Mouse (Mus musculus) hindbrain, postnatal 0 days (tissue): Measurements from ENCODE around the gene Dgcr8. TPM values are rescaled to one million over a fixed set of nuclear protein-coding genes. Genes with fewer than 3 reads are reported as not detected.

Experiments used
- ATAC-seq: fragments of 200-750 bp; cut with Nextera tagmentation; 2 replicates; pipeline ENCODE4 v1.8.0; 2017; ENCODE audit warnings: mild to moderate bottlenecking, moderate TSS enrichment, moderate library complexity
- DNase-seq: peaks from one replicate; pipeline ENCODE4 v3.0.0-alpha.2; 2015; ENCODE audit warnings: low spot score
- H3K27ac ChIP-seq: fragments of 300-500 bp; sonication (generic); 2 replicates; pipeline ENCODE4 v1.5.1; 2014; ENCODE audit warnings: mild to moderate bottlenecking
- H3K27me3 ChIP-seq: fragments of 300-500 bp; sonication (generic); 2 replicates; pipeline ENCODE4 v1.6.1; 2014; ENCODE audit warnings: low read length, mixed read lengths; ENCODE audit not compliant: insufficient read depth
- H3K36me3 ChIP-seq: fragments of 300-500 bp; sonication (generic); 2 replicates; pipeline ENCODE4 v1.6.1; 2014; ENCODE audit warnings: low read length, mixed read lengths; ENCODE audit not compliant: insufficient read depth
- H3K4me1 ChIP-seq: fragments of 300-500 bp; sonication (generic); 2 replicates; pipeline ENCODE4 v1.6.1; 2014; ENCODE audit warnings: antibody characterized with exemption, low read length, mixed read lengths; ENCODE audit not compliant: insufficient read depth
- H3K4me2 ChIP-seq: fragments of 300-500 bp; sonication (generic); 2 replicates; pipeline ENCODE4 v1.6.1; 2014; ENCODE audit warnings: low read depth, mild to moderate bottlenecking, low read length, moderate library complexity, mixed read lengths
- H3K4me3 ChIP-seq: fragments of 300-500 bp; sonication (generic); 2 replicates; pipeline ENCODE4 v1.5.1; 2014; ENCODE audit warnings: low read length
- H3K9ac ChIP-seq: fragments of 300-500 bp; sonication (generic); replicated peaks from 2 replicates; pipeline ENCODE4 v1.6.1; 2014; ENCODE audit warnings: mild to moderate bottlenecking, low read length, moderate library complexity, mixed read lengths
- H3K9me3 ChIP-seq: fragments of 300-500 bp; sonication (generic); 2 replicates; pipeline ENCODE4 v1.6.1; 2016; ENCODE audit warnings: low read length, mixed read lengths
- CTCF ChIP-seq: IDR thresholded peaks from 2 replicates; pipeline ENCODE4 v1.5.1; 2016; ENCODE audit warnings: antibody characterized with exemption, control low read depth, low read depth
- WGBS: fragments of 180-500 bp; shearing (Covaris S2); extraction: QIAGEN DNeasy Blood & Tissue Kit; methylation state at CpG from one replicate; pipeline ENCODE4 v1.1.7; 2014; 5-methylcytosine and 5-hydroxymethylcytosine counted together
- polyA plus RNA-seq: library from polyadenylated mRNA; unstranded; fragments of >200 nt; fragmentation: Nextera tagmentation; extraction: Ambion mirVana; gene quantifications from 2 replicates; pipeline ENCODE4 v1.2.1, GENCODE M21; 2015
- total RNA-seq: library from RNA; depleted of rRNA; stranded (reverse); fragments of >200 nt; gene quantifications from 2 replicates; pipeline ENCODE4 v1.2.3, GENCODE M21; 2014

Gene Dgcr8
- total and polyA plus RNA-seq, 2 experiments from 2014 or later = 20.8 to 39.9 TPM

DNA sequence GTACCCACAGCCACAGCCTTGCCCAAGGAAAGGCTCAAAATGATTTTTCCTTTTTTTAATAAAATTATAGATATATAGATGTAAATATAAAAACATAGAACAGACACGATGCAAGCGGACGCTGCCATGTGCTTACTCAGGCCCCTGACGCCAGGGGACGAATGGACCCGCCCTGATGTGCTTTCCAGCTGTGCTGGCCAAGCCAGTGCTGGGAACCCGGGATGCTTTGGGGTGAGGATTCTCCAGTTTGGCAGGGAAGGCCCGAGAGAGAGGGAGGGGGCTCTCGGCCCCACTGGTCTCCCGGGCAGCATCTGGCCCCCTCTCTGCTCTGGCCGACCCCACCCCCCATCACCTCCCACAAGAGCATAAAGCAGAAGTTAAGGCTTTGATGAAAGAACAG is 66.9 kb downstream of the Dgcr8 start:
- no peak overlapping the region for H3K9ac ChIP-seq
- H3K36me3 ChIP-seq = peaks cover 50% of the 10 kb centered on the region
- no peak for DNase-seq
- H3K4me1 ChIP-seq = no peaks in the 10 kb centered on the region
- no peak overlapping the region for H3K27ac ChIP-seq
- no peak for TF ChIP-seq CTCF
- no peak for ATAC-seq
- no peak overlapping the region for H3K4me2 ChIP-seq
- no peaks in the 10 kb centered on the region for H3K27me3 ChIP-seq
- no peak overlapping the region for H3K4me3 ChIP-seq
- WGBS = 83% methylated on average over 11 of the region's 11 CpGs
- no peaks in the 10 kb centered on the region for H3K9me3 ChIP-seq

DNA sequence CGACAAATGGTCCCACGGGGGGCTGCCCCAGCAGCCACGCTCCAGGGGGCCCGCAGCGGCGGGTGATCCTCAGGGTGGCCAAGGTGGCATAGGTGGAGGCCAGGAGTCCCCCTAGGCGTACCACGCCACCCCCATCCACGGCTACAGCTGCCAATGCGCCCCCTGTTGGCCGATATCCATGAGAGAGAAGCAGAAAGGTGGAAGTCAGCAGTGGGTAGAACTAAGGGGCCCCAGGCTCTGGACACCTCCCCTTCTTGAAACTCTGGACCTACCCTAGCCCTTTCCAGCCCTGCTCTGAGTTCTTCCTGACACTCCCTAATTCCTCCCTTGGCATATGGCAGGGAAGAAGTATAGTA is 67.5 kb downstream of the Dgcr8 start:
- whole genome bisulfite sequencing = 74% methylated on average over 11 of the region's 11 CpGs
- ATAC-seq = no peak
- H3K27ac ChIP-seq = no peak overlapping the region

DNA sequence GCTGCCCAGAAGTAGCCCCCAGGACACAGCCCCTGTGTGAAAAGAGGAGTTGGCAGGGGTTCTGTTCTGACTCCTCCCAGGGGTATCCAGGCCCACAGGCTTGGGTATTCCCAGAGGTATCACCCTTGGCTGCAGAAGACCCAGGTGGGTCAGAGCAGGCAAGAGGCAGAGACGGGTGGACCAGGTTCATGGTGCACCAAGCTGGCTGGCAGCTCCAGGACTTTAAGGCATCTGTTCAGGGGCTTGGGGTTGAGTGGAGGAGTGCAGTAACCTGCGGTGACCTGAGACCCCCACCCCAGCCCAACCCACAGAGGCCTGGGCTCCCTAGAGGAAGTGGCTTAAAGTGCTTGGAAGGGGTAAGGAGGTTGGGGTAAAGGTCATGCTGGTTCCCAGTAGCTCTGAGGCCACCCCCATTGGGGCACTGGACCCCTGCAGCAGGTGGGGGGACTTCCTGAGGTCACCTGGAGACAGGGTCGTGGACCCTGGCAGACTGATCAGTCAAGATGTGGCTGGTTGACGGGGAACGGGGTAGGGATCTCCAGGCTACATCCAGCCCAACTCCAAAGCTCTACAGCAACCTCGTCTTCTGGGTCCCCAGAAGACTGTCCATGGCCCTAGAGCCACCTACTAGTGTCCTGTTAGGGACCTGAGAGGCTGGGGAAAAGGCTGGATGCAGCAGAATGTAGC is 68.0 kb downstream of the Dgcr8 start:
- Histone ChIP-seq H3K4me3 (no peak overlapping the region), H3K9me3 (no peaks in the 10 kb centered on the region), H3K4me2 (no peak overlapping the region), H3K4me1 (no peaks in the 10 kb centered on the region), H3K36me3 (peaks cover 40% of the 10 kb centered on the region), H3K9ac (no peak overlapping the region), H3K27ac (no peak overlapping the region), H3K27me3 (no peaks in the 10 kb centered on the region)
- 89% methylated on average over 6 of the region's 6 CpGs for WGBS
- TF ChIP-seq CTCF = no peak
- DNase-seq (no peak), ATAC-seq (no peak)

More for the DNA sequence above, 67.5 kb downstream of the Dgcr8 start:
- Histone ChIP-seq H3K9ac (no peak overlapping the region), H3K4me3 (no peak overlapping the region), H3K9me3 (no peaks in the 10 kb centered on the region), H3K4me2 (no peak overlapping the region), H3K4me1 (no peaks in the 10 kb centered on the region), H3K36me3 (peaks cover 45% of the 10 kb centered on the region), H3K27me3 (no peaks in the 10 kb centered on the region)
- DNase-seq = no peak
- peak; percentile 33 for TF ChIP-seq CTCF

DNA sequence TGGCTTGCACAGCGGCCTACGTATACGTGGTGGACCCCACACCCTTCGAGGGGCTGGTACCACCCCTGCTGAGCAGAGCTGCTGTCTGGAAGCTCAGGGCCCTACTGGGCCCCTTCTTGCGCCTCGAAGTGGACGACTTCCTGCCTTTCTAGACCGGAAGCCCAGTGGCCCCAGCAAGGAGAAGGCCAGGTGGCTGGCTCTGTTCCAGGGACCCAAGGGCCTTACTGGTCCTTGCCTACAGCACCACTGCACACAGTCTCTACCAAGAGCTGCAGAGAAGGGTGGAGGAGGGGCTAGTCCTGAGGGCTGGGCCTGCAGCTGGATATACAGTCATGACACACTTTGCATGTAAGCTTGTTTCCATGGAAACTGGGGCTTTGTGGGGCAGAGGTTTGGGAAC is 69.0 kb downstream of the Dgcr8 start:
- no peak overlapping the region for H3K9ac ChIP-seq
- H3K36me3 ChIP-seq = peaks cover 30% of the 10 kb centered on the region
- ATAC-seq = peak; percentile 62
- H3K4me2 ChIP-seq = no peak overlapping the region
- no peak for TF ChIP-seq CTCF
- 63% methylated on average over 8 of the region's 8 CpGs for WGBS
- H3K27me3 ChIP-seq = no peaks in the 10 kb centered on the region
- 0 out of 2 replicates have a peak overlapping the region, but pooled peaks have one; percentile 36 for H3K27ac ChIP-seq
- no peak for DNase-seq
- no peaks in the 10 kb centered on the region for H3K4me1 ChIP-seq
- no peak overlapping the region for H3K4me3 ChIP-seq
- no peaks in the 10 kb centered on the region for H3K9me3 ChIP-seq

DNA sequence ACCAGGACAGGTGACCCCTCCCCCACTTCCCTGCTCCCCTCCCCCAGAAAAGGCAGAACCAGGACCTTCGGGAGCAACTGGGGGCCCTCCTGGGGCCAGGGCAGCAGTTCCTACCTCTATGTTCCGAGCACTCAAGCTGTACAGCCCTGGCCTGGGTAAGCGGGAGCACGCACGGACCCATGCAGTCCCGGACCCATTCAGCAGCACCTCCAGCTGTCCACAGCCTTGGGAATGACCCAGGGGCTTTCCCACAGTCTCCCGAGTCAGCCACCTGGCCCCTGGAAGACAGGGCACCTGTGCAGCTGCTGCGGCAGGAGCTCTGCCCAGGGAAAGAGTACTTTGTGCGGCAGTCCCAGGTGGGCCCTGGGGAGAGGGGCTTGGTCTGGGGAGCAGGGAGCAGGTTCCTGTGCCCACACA is 70.5 kb downstream of the Dgcr8 start:
- no peak overlapping the region for H3K4me2 ChIP-seq

DNA sequence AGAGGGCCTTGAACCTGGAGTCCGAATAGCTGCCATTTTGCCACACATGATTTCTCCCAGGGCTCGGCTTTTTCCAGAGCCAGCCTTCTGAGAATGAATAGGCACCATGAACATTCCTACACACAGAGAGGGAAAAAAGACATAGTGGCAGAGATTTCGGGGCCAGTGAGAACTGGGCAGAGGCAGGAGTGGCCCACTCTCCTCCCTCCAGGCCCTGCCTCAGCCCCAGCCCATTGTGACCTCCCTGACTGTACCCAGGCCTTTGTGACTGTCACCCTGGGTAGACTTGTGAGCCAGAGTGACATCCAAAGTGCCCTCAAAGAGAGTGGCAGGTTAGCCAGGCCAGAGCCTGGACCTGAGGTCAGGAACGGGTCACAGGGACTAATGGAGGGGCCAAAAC is 71.5 kb downstream of the Dgcr8 start, which contains the start of gene Ccdc188:
Gene Ccdc188 (plus strand): TSS at position 301 of the 400 bp plus-strand sequence.
- Histone ChIP-seq H3K4me3 (no peak within 1 kb of the TSS), H3K27ac (no peak within 1 kb of the TSS), H3K9me3 (no peaks in the 10 kb centered on the region), H3K36me3 (peaks cover 6% of the 10 kb centered on the region), H3K9ac (no peak within 1 kb of the TSS), H3K4me2 (no peak within 1 kb of the TSS), H3K27me3 (no peaks in the 10 kb centered on the region), H3K4me1 (peaks cover 18% of the 10 kb centered on the region)
- TF ChIP-seq CTCF = no peak
- DNase-seq (no peak), ATAC-seq (no peak)
- WGBS = 87% methylated on average over 4 of the region's 4 CpGs

More for the DNA sequence above, 70.5 kb downstream of the Dgcr8 start:
- no peaks in the 10 kb centered on the region for H3K27me3 ChIP-seq
- peaks cover 12% of the 10 kb centered on the region for H3K4me1 ChIP-seq
- H3K9ac ChIP-seq = no peak overlapping the region
- DNase-seq (no peak), ATAC-seq (no peak)
- no peaks in the 10 kb centered on the region for H3K9me3 ChIP-seq
- WGBS = 80% methylated on average over 9 of the region's 9 CpGs
- H3K4me3 ChIP-seq = no peak overlapping the region
- H3K36me3 ChIP-seq = peaks cover 16% of the 10 kb centered on the region
- H3K27ac ChIP-seq = no peak overlapping the region
- TF ChIP-seq CTCF = no peak

DNA sequence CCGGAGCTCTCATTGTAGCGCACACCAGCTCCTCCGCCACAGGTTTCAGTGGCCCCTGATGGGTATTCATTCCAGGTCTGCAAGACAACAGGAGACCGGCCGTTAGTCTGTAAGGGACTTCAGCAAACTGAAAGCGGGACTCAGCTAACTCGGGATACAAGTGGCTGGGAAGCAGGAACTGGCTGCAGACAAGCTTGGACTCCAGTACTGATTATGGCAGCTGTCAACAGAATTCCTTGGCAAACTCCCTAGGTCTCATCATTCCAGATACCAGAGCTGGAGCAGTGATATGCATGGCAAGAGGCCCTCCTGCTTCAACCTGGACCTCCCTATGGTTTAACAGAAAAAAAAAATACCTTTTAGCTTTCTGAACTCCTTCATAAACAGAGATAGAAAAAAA is 74.2 kb downstream of the Dgcr8 start:
- H3K9me3 ChIP-seq = no peaks in the 10 kb centered on the region
- H3K27me3 ChIP-seq = no peaks in the 10 kb centered on the region
- H3K4me1 ChIP-seq = peaks cover 18% of the 10 kb centered on the region
- DNase-seq (peak; percentile 47), ATAC-seq (no peak)
- H3K36me3 ChIP-seq = no peaks in the 10 kb centered on the region
- H3K9ac ChIP-seq = no peak overlapping the region; the same call in 1 of the 2 replicates
- H3K27ac ChIP-seq = peak overlapping the region; percentile 75; the same call in 1 of the 2 replicates
- no peak overlapping the region for H3K4me3 ChIP-seq
- H3K4me2 ChIP-seq = peak overlapping the region; percentile 49
- no peak for TF ChIP-seq CTCF
- 34% methylated on average over 7 of the region's 7 CpGs for WGBS
